Comparison of ENCODE assay signal across 10 mouse cellular contexts in the genomic region with DNA sequence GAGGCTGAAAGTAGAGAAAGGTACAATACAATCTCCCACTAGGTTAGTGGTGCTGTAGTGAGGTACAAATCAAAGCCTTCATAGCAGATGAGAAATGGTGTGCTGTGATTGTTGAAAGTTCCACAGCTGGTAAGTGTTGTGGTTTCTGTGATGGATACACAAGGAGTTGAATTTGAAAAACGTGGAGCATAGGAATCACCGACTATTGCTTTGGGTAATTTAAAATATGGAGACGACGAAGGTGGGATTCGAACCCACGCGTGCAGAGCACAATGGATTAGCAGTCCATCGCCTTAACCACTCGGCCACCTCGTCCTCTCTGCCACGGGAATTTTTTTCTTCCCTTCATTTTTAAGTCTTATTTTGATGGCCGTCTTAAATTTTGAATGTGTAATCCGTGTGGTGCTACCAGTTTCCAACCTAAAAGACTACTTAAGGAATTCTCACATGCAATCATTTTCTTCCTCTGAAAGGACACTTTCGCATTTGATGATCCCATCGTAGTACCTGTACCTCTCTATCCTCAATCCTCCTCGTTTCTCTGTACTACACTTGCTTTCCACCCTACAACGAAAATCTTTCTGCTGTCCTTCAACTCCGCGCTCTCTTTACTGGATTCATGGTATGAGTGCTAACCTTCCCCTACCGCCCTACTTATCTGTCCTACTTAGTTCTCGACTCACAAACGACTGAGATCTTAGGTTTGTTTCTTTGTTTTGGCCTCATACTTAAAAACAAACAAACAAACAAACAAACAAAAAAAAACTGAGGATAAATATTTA. TPM values are rescaled to one million over a fixed set of nuclear protein-coding genes. Genes with fewer than 3 reads are reported as not detected.
A peak's percentile ranks its signal among the peaks of the same experiment; 100 is the strongest.
DNase-seq lines count a peak whose midpoint lies in the region; ATAC-seq and TF ChIP-seq lines count a peak whose summit lies in the region.
"Had no signal": no experiment of that assay in that cellular context is flagged by ENCODE, and none has a peak within 500 bp of the region (broad histone marks: within the 10 kb centered on the region; RNA-seq: fewer than 3 reads in every experiment).

No protein-coding gene starts in this region.

- WGBS in midbrain, embryonic 12.5 days: under 1% methylated on average over 22 of the region's 22 CpGs
- 2% methylated on average over 22 of the region's 22 CpGs for WGBS in midbrain, postnatal 0 days
- under 1% methylated on average over 22 of the region's 22 CpGs for WGBS in liver, embryonic 14.5 days (ENCODE audit: insufficient replicate concordance)

- H3K9ac ChIP-seq in midbrain, embryonic 12.5 days (replicated peaks): no peak overlapping the region
- H3K9ac ChIP-seq in midbrain, postnatal 0 days (replicated peaks; ENCODE audit: low read length, poor library complexity, severe bottlenecking): no peak overlapping the region
- H3K9ac ChIP-seq in liver, embryonic 14.5 days (replicated peaks): no peak overlapping the region

- no peak overlapping the region for H3K27ac ChIP-seq in midbrain, embryonic 12.5 days (replicated peaks)
- H3K27ac ChIP-seq in midbrain, postnatal 0 days (ENCODE audit: low read depth, low read length): no peak overlapping the region
- no peak overlapping the region for H3K27ac ChIP-seq in liver, embryonic 14.5 days

- peaks cover 19% of the 10 kb centered on the region; the same call in 1 of the 2 replicates for H3K4me1 ChIP-seq in midbrain, embryonic 12.5 days
- H3K4me1 ChIP-seq in midbrain, postnatal 0 days (ENCODE audit: insufficient read depth, low read length): no peaks in the 10 kb centered on the region; the same call in 1 of the 2 replicates
- H3K4me1 ChIP-seq in liver, embryonic 14.5 days (replicated peaks; ENCODE audit: control insufficient read depth in 2 of 2, insufficient read depth in 2 of 2, low read length in 1 of 2): peaks cover 0 to 18% of the 10 kb centered on the region in 2 experiments; a peak in 3 of 4 replicates

- no peaks in the 10 kb centered on the region for H3K9me3 ChIP-seq in midbrain, embryonic 12.5 days
- H3K9me3 ChIP-seq in midbrain, postnatal 0 days (ENCODE audit: low read length): 0 out of 2 replicates have a peak, but pooled peaks cover 3% of the 10 kb centered on the region
- H3K9me3 ChIP-seq in liver, embryonic 14.5 days (ENCODE audit: control insufficient read depth, low read length): no peaks in the 10 kb centered on the region

- no peak for TF ChIP-seq EP300 in liver, embryonic 14.5 days (IDR thresholded peaks at IDR 0.05; ENCODE audit: low read depth)

- H3K36me3 ChIP-seq in midbrain, embryonic 12.5 days: no peaks in the 10 kb centered on the region
- no peaks in the 10 kb centered on the region for H3K36me3 ChIP-seq in midbrain, postnatal 0 days (ENCODE audit: insufficient read depth, low read length)
- H3K36me3 ChIP-seq in liver, embryonic 14.5 days (replicated peaks; ENCODE audit: control insufficient read depth, insufficient read depth, low read depth): no peaks in the 10 kb centered on the region
- H3K36me3 ChIP-seq: G1E had no signal

- ATAC-seq in midbrain, embryonic 12.5 days (ENCODE audit: low FRiP score, low read depth): no peak
- ATAC-seq in midbrain, postnatal 0 days (ENCODE audit: low FRiP score): no peak
- peak; percentile 83 for ATAC-seq in liver, embryonic 14.5 days (ENCODE audit: insufficient read depth)

- peak; percentile 49 to 56 for DNase-seq in cerebellum, postnatal 14 days
- no peak for DNase-seq in cerebellum, adult 9-10 months
- no peak for DNase-seq in midbrain, postnatal 0 days (ENCODE audit: low spot score)
- peak; percentile 80 for DNase-seq in forelimb bud, embryonic 11.5 days (ENCODE audit: low read depth, low spot score)
- DNase-seq in liver, embryonic 14.5 days (ENCODE audit: low read depth in 3 of 3, low spot score in 3 of 3): no peak
- no peak for DNase-seq in urinary bladder, adult 2 months (ENCODE audit: low spot score)
- DNase-seq in urinary bladder, postnatal 25 days (ENCODE audit: low spot score): no peak

- peaks cover 61% of the 10 kb centered on the region for H3K27me3 ChIP-seq in midbrain, embryonic 12.5 days
- peaks cover 40% of the 10 kb centered on the region for H3K27me3 ChIP-seq in midbrain, postnatal 0 days (ENCODE audit: insufficient read depth, low read length)
- peaks cover 39% of the 10 kb centered on the region for H3K27me3 ChIP-seq in liver, embryonic 14.5 days (ENCODE audit: control insufficient read depth, insufficient read depth, low read length)

- H3K4me3 ChIP-seq in midbrain, embryonic 12.5 days: no peak overlapping the region
- no peak overlapping the region for H3K4me3 ChIP-seq in midbrain, postnatal 0 days (ENCODE audit: low read depth, low read length)
- no peak overlapping the region for H3K4me3 ChIP-seq in liver, embryonic 14.5 days (ENCODE audit: insufficient read depth in 1 of 2, low read depth in 2 of 2, low read length in 2 of 2)

- no peak for TF ChIP-seq CTCF in midbrain, postnatal 0 days (IDR thresholded peaks at IDR 0.05)
- TF ChIP-seq CTCF in liver, embryonic 14.5 days (IDR thresholded peaks at IDR 0.05; ENCODE audit: low read depth): no peak

- 0 out of 2 replicates have a peak overlapping the region, but pooled peaks have one; percentile 17 for H3K4me2 ChIP-seq in midbrain, embryonic 12.5 days (replicated peaks)
- H3K4me2 ChIP-seq in midbrain, postnatal 0 days (ENCODE audit: low read depth, low read length, poor library complexity, severe bottlenecking): no peak overlapping the region
- H3K4me2 ChIP-seq in liver, embryonic 14.5 days (ENCODE audit: low read depth): peak overlapping the region; percentile 74

RNA-seq across cellular contexts. Expression of gene Pom121l2, which starts 13.2 kb away (rescaled TPM):
- not detected in 2 replicates for polyA plus RNA-seq in midbrain, embryonic 12.5 days (2016; fragmentation: Nextera tagmentation; extraction: Ambion mirVana)
- 0.05 and 0.90 TPM in 2 replicates for total RNA-seq in midbrain, postnatal 0 days (2014; rRNA removed)
- not detected in 2 replicates for polyA plus RNA-seq in midbrain, postnatal 0 days (2015; fragmentation: Nextera tagmentation; extraction: Ambion mirVana)
- not detected in 2 replicates for polyA plus RNA-seq in liver, embryonic 14.5 days (2012; rRNA removed)
- not detected in 2 replicates for polyA plus RNA-seq in liver, embryonic 14.5 days (2014; fragmentation: Nextera tagmentation; extraction: Ambion mirVana)
- polyA plus RNA-seq in urinary bladder, adult 2 months (2012; rRNA removed): not detected in 2 replicates
- total RNA-seq: G1E; neutrophil, adult 5-6 weeks had no signal
- polyA plus RNA-seq: G1E had no signal

RNA-seq across cellular contexts. Expression of gene Prss16, which starts 15.4 kb away (rescaled TPM):
- polyA plus RNA-seq in midbrain, embryonic 12.5 days (2016; fragmentation: Nextera tagmentation; extraction: Ambion mirVana): 0.30 TPM in 1 of 2 replicates, not detected in the other
- 0.09 and 1.6 TPM in 2 replicates for total RNA-seq in midbrain, postnatal 0 days (2014; rRNA removed)
- polyA plus RNA-seq in midbrain, postnatal 0 days (2015; fragmentation: Nextera tagmentation; extraction: Ambion mirVana): not detected in 2 replicates
- 0.23 and 0.34 TPM in 2 replicates for polyA plus RNA-seq in liver, embryonic 14.5 days (2012; rRNA removed)
- polyA plus RNA-seq in liver, embryonic 14.5 days (2014; fragmentation: Nextera tagmentation; extraction: Ambion mirVana): 0.33 and 0.39 TPM in 2 replicates
- polyA plus RNA-seq in urinary bladder, adult 2 months (2012; rRNA removed): 0.52 and 0.73 TPM in 2 replicates

RNA-seq across cellular contexts. Expression of gene Hist1h2ah, which starts 41.2 kb away (rescaled TPM):
- 10.1 and 11.3 TPM in 2 replicates for polyA plus RNA-seq in midbrain, embryonic 12.5 days (2016; fragmentation: Nextera tagmentation; extraction: Ambion mirVana)
- 4.5 and 62.6 TPM in 2 replicates for total RNA-seq in midbrain, postnatal 0 days (2014; rRNA removed)
- polyA plus RNA-seq in midbrain, postnatal 0 days (2015; fragmentation: Nextera tagmentation; extraction: Ambion mirVana): 6.9 TPM in 1 of 2 replicates, not detected in the other
- 8.7 and 17.9 TPM in 2 replicates for polyA plus RNA-seq in liver, embryonic 14.5 days (2012; rRNA removed)
- 12.0 TPM in 2 replicates for polyA plus RNA-seq in liver, embryonic 14.5 days (2014; fragmentation: Nextera tagmentation; extraction: Ambion mirVana)
- 0.46 TPM in 1 of 2 replicates, not detected in the other for polyA plus RNA-seq in urinary bladder, adult 2 months (2012; rRNA removed)

RNA-seq across cellular contexts. Expression of gene Hist1h2bk, which starts 41.5 kb away (rescaled TPM):
- polyA plus RNA-seq in midbrain, embryonic 12.5 days (2016; fragmentation: Nextera tagmentation; extraction: Ambion mirVana): 7.2 and 8.1 TPM in 2 replicates
- total RNA-seq in midbrain, postnatal 0 days (2014; rRNA removed): 112 and 321 TPM in 2 replicates
- polyA plus RNA-seq in midbrain, postnatal 0 days (2015; fragmentation: Nextera tagmentation; extraction: Ambion mirVana): not detected in 2 replicates
- 17.7 and 25.1 TPM in 2 replicates for polyA plus RNA-seq in liver, embryonic 14.5 days (2012; rRNA removed)
- 1.0 and 3.1 TPM in 2 replicates for polyA plus RNA-seq in liver, embryonic 14.5 days (2014; fragmentation: Nextera tagmentation; extraction: Ambion mirVana)
- polyA plus RNA-seq in urinary bladder, adult 2 months (2012; rRNA removed): 0.18 and 0.74 TPM in 2 replicates

RNA-seq across cellular contexts. Expression of gene Hist1h4i, which starts 47.0 kb away (rescaled TPM):
- polyA plus RNA-seq in midbrain, embryonic 12.5 days (2016; fragmentation: Nextera tagmentation; extraction: Ambion mirVana): 34.4 and 38.6 TPM in 2 replicates
- total RNA-seq in midbrain, postnatal 0 days (2014; rRNA removed): 10.0 and 19.2 TPM in 2 replicates
- 2.2 and 2.5 TPM in 2 replicates for polyA plus RNA-seq in midbrain, postnatal 0 days (2015; fragmentation: Nextera tagmentation; extraction: Ambion mirVana)
- polyA plus RNA-seq in liver, embryonic 14.5 days (2012; rRNA removed): 66.4 and 87.2 TPM in 2 replicates
- 36.5 and 47.8 TPM in 2 replicates for polyA plus RNA-seq in liver, embryonic 14.5 days (2014; fragmentation: Nextera tagmentation; extraction: Ambion mirVana)
- polyA plus RNA-seq in urinary bladder, adult 2 months (2012; rRNA removed): 3.2 and 4.3 TPM in 2 replicates

Comparison
In these comparisons a context has a peak if more than half of its experiments do, and no peak if none do; other contexts are left out.
1. DNase-seq: peak in cerebellum, postnatal 14 days (2 of 2) and forelimb bud, embryonic 11.5 days (single experiment); none in cerebellum, adult 9-10 months (single experiment), midbrain, postnatal 0 days (single experiment), liver, embryonic 14.5 days (0 of 3), urinary bladder, adult 2 months (single experiment) and urinary bladder, postnatal 25 days (single experiment).